Comparison of ENCODE assay signal across 8 mouse cellular contexts in the genomic region with DNA sequence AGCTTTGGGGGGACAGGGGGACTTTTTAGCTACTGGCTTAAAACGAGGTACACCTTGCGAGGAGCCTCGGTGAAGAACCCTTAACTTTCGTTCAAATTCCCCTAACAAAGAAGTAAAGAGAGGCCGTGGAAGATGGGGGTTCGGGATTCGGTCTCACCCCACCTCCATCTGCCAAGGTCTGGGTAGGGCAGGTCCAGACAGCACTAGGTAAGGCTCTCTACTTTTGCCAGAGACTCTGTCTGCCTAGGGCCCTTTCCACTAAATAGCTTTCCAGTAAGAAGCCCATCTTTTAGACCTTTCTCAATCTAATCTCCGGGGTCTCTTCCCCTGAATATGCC. TPM values are rescaled to one million over a fixed set of nuclear protein-coding genes. Genes with fewer than 3 reads are reported as not detected.
DNase-seq lines count a peak whose midpoint lies in the region; ATAC-seq and TF ChIP-seq lines count a peak whose summit lies in the region.

No protein-coding gene starts in this region.

- H3K27me3 ChIP-seq in testis, adult 2 months (ENCODE audit: control insufficient read depth, insufficient read depth, low read length): no peaks in the 10 kb centered on the region
- H3K27me3 ChIP-seq in limb, embryonic 14.5 days (ENCODE audit: control insufficient read depth, insufficient read depth, low read length): no peaks in the 10 kb centered on the region

- H3K27ac ChIP-seq in testis, adult 2 months (ENCODE audit: control insufficient read depth, insufficient read depth, low read depth, low read length): no peak overlapping the region
- H3K27ac ChIP-seq in limb, embryonic 14.5 days (replicated peaks; ENCODE audit: low read depth, low read length): no peak overlapping the region

- peaks cover 7% of the 10 kb centered on the region for H3K4me1 ChIP-seq in testis, adult 2 months (ENCODE audit: control insufficient read depth, insufficient read depth, low read length)
- no peaks in the 10 kb centered on the region for H3K4me1 ChIP-seq in limb, embryonic 14.5 days (ENCODE audit: control insufficient read depth, insufficient read depth, low read length)

- no peak for TF ChIP-seq POLR2A in testis, adult 2 months (IDR thresholded peaks at IDR 0.05; ENCODE audit: control insufficient read depth, low read depth, low read length)
- no peak for TF ChIP-seq POLR2A in limb, embryonic 14.5 days (IDR thresholded peaks at IDR 0.05; ENCODE audit: borderline replicate concordance, extremely low read depth, insufficient read depth, insufficient read length)

- peak; percentile 18 for DNase-seq in cerebellum, adult 9-10 months
- DNase-seq in testis, postnatal 10 days (ENCODE audit: low spot score): no peak
- DNase-seq in limb, embryonic 14.5 days (ENCODE audit: low spot score): no peak
- DNase-seq in adrenal gland, postnatal 4 days (ENCODE audit: low spot score in 2 of 2): no peak
- DNase-seq in urinary bladder, postnatal 10 days (ENCODE audit: low spot score): no peak
- DNase-seq in thymus, postnatal 4 days: no peak

- H3K9ac ChIP-seq in limb, embryonic 14.5 days (ENCODE audit: low read depth, low read length, severe bottlenecking): 0 out of 2 replicates have a peak overlapping the region, but pooled peaks have one; percentile 60

- H3K4me2 ChIP-seq in limb, embryonic 14.5 days (replicated peaks; ENCODE audit: low read depth, low read length, severe bottlenecking): peak overlapping the region; percentile 74

- TF ChIP-seq CTCF in testis, adult 2 months (IDR thresholded peaks at IDR 0.05; ENCODE audit: control insufficient read depth, insufficient read depth, insufficient replicate concordance, low read depth, low read length): no peak

- no peak for ATAC-seq in cerebellum, adult (ENCODE audit: insufficient number of reproducible peaks, low FRiP score, low TSS enrichment)
- no peak for ATAC-seq in limb, embryonic 14.5 days (ENCODE audit: low FRiP score, low read depth)

- 26% methylated on average over 8 of the region's 8 CpGs for WGBS in limb, embryonic 14.5 days

- H3K36me3 ChIP-seq in testis, adult 2 months (ENCODE audit: control insufficient read depth, insufficient read depth, low read length): no peaks in the 10 kb centered on the region
- H3K36me3 ChIP-seq in limb, embryonic 14.5 days (ENCODE audit: control insufficient read depth, insufficient read depth, low read length): no peaks in the 10 kb centered on the region

- peak overlapping the region; percentile 66 for H3K4me3 ChIP-seq in testis, adult 2 months (ENCODE audit: control insufficient read depth, low read depth, low read length)
- peak overlapping the region; percentile 53 for H3K4me3 ChIP-seq in limb, embryonic 14.5 days (replicated peaks; ENCODE audit: low read length)

- no peaks in the 10 kb centered on the region for H3K9me3 ChIP-seq in limb, embryonic 14.5 days (ENCODE audit: control insufficient read depth, low read length)

RNA-seq across cellular contexts. Expression of a gene that starts 0.8 kb away (rescaled TPM):
- 1.6 and 1.8 TPM in 2 replicates for polyA plus RNA-seq in testis, adult 2 months (2012; rRNA removed)
- 3.8 and 4.2 TPM in 2 replicates for polyA plus RNA-seq in limb, embryonic 14.5 days (2012; rRNA removed)
- polyA plus RNA-seq in limb, embryonic 14.5 days (2014; fragmentation: Nextera tagmentation; extraction: Ambion mirVana): 2.6 and 3.1 TPM in 2 replicates
- total RNA-seq in adrenal gland, postnatal 4 days (2021): 10 to 100 TPM; 19.2 to 21.0 TPM
